Mouse (Mus musculus): ENCODE data around the gene Ddah1. TPM values are rescaled to one million over a fixed set of nuclear protein-coding genes. Genes with fewer than 3 reads are reported as not detected.
A peak's percentile ranks its signal among the peaks of the same experiment; 100 is the strongest.

Gene Ddah1
- polyA plus RNA-seq, 1 experiment from 2014 or later, result 132 TPM

DNA sequence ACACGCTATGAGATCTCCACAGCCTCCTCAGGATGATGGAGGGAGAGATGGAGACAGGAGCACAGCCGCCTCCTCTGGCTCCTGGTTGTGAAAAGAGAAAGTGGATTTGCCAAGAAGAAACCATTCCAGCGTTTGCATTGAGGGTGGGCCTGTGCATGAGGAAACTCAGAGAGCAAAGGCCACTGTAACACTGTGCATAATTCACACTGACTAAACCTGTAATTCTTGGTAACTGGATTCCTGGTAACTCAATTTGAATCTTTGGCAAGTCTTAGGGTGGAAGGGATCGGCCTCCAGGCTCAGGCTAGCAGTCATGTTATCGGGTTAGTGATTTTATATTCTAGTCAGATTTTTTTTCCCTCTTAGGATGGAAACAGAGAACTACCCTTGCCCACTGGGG is 17.4 kb downstream of the Ddah1 start:
- no peaks in the 10 kb centered on the region for H3K9me3 ChIP-seq (ENCODE audit: control insufficient read depth, low read length)
- H3K27ac ChIP-seq (ENCODE audit: low read depth, low read length), result no peak overlapping the region
- H3K27me3 ChIP-seq (replicated peaks; ENCODE audit: control insufficient read depth, insufficient read depth, low read length), result no peaks in the 10 kb centered on the region
- H3K4me1 ChIP-seq (ENCODE audit: control insufficient read depth, insufficient read depth, low read depth, low read length), result no peaks in the 10 kb centered on the region
- no peak overlapping the region for H3K4me3 ChIP-seq (ENCODE audit: low read length)
- H3K9ac ChIP-seq (ENCODE audit: low read depth, low read length), result no peak overlapping the region
- ATAC-seq, result no peak
- no peak overlapping the region for H3K4me2 ChIP-seq (ENCODE audit: low read length)
- WGBS, result 85% methylated on average over 5 of the region's 5 CpGs
- no peaks in the 10 kb centered on the region for H3K36me3 ChIP-seq (ENCODE audit: control insufficient read depth, insufficient read depth, low read length)

DNA sequence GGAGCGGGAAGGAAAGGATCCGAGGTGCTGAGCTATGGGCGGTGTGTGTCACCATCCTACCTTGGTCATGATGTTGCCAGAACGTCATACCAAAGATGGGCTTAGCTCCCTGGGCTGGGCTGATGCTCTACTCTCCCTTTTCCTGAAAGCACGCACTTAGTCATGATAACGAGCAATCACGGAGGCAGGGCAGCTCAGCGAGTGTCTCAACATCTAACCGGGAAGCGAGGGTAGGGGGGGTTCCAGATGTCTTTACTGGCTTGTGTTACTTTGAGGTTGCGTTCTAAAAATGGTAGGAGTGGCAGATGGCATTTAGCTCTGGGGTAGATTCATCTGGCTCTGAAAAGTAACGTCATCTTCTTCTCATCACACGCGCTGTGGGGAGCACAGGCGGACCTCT is 18.5 kb downstream of the Ddah1 start:
- H3K4me2 ChIP-seq (ENCODE audit: low read length), result no peak overlapping the region
- no peak for ATAC-seq
- H3K4me3 ChIP-seq (ENCODE audit: low read length), result no peak overlapping the region
- H3K27ac ChIP-seq (ENCODE audit: low read depth, low read length), result no peak overlapping the region
- no peaks in the 10 kb centered on the region for H3K36me3 ChIP-seq (ENCODE audit: control insufficient read depth, insufficient read depth, low read length)
- no peaks in the 10 kb centered on the region for H3K9me3 ChIP-seq (ENCODE audit: control insufficient read depth, low read length)
- H3K4me1 ChIP-seq (ENCODE audit: control insufficient read depth, insufficient read depth, low read depth, low read length), result no peaks in the 10 kb centered on the region
- no peaks in the 10 kb centered on the region for H3K27me3 ChIP-seq (replicated peaks; ENCODE audit: control insufficient read depth, insufficient read depth, low read length)
- WGBS, result 91% methylated on average over 15 of the region's 15 CpGs
- H3K9ac ChIP-seq (ENCODE audit: low read depth, low read length), result no peak overlapping the region

DNA sequence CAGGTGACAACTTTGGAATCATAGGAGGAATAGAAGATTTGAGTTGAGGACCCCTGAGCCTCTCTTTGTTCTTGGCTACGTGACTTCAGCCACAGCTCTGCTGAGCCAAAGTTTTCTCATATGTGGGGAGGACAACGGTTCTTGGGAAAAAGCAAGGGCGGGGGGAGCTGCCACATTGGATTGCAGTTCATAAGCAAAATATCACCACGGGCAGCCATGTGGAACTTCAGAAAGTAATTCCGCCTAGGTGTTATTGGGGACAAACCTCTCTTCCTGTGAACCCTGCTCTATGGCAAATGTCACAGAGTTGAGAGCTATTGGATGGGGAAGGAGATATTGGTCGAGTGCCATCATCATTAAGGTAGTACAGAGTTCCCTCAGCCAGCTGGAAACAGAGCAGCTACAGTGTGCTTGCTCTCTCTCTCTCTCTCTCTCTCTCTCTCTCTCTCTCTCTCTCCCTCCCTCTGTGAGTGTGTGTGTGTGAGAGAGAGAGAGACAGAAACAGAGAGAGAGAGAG is 20.0 kb downstream of the Ddah1 start:
- Histone ChIP-seq H3K9me3 (ENCODE audit: control insufficient read depth, low read length) (no peaks in the 10 kb centered on the region), H3K36me3 (ENCODE audit: control insufficient read depth, insufficient read depth, low read length) (no peaks in the 10 kb centered on the region), H3K4me2 (ENCODE audit: low read length) (no peak overlapping the region), H3K4me3 (ENCODE audit: low read length) (no peak overlapping the region), H3K9ac (ENCODE audit: low read depth, low read length) (no peak overlapping the region), H3K27me3 (replicated peaks; ENCODE audit: control insufficient read depth, insufficient read depth, low read length) (no peaks in the 10 kb centered on the region), H3K4me1 (ENCODE audit: control insufficient read depth, insufficient read depth, low read depth, low read length) (peaks cover 2% of the 10 kb centered on the region; the same call in 1 of the 2 replicates), H3K27ac (ENCODE audit: low read depth, low read length) (no peak overlapping the region)
- WGBS, result 77% methylated on average over 6 of the region's 6 CpGs
- ATAC-seq, result peak; percentile 35; the same call in 1 of the 2 replicates

DNA sequence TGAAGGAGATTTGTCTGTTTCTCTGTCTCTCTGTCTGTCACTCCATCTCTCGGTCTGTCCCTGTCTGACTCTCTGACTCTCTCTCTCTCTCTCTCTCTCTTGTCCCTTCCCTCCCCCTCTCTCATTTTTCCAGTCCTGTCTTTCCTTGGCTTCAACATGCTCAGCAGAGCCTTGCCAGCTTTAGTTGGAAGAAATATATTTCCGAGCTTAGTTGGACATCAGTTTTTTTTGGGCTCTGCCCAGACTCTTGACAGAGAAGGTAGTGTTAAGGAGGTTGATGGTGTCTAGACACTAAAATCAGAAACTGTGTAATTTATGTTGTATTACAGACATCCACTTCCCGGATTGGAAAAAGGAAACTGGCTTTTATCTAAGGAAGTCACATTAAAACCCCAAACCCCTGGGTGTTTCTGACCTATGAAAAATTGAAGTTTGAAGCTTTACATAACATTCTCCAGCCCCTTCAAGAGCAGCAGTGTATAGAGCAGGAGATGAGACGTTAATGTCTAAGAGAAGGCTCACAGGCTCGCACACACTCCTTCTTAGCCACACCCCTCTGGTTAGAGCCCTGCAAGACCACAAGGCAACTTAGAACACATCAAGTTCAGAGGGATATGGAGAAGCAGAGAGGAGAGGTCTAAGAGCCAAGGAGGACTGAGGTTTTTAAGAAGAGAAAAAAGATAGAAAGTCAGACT is 21.0 kb downstream of the Ddah1 start:
- H3K36me3 ChIP-seq (ENCODE audit: control insufficient read depth, insufficient read depth, low read length), result no peaks in the 10 kb centered on the region
- H3K27ac ChIP-seq (ENCODE audit: low read depth, low read length), result no peak overlapping the region
- H3K9ac ChIP-seq (ENCODE audit: low read depth, low read length), result no peak overlapping the region
- no peak overlapping the region for H3K4me3 ChIP-seq (ENCODE audit: low read length)
- no peaks in the 10 kb centered on the region for H3K9me3 ChIP-seq (ENCODE audit: control insufficient read depth, low read length)
- no peak for ATAC-seq
- H3K4me2 ChIP-seq (ENCODE audit: low read length), result no peak overlapping the region
- peaks cover 2% of the 10 kb centered on the region; the same call in 1 of the 2 replicates for H3K4me1 ChIP-seq (ENCODE audit: control insufficient read depth, insufficient read depth, low read depth, low read length)
- H3K27me3 ChIP-seq (replicated peaks; ENCODE audit: control insufficient read depth, insufficient read depth, low read length), result no peaks in the 10 kb centered on the region
- WGBS, result 57% methylated on average over 5 of the region's 5 CpGs

DNA sequence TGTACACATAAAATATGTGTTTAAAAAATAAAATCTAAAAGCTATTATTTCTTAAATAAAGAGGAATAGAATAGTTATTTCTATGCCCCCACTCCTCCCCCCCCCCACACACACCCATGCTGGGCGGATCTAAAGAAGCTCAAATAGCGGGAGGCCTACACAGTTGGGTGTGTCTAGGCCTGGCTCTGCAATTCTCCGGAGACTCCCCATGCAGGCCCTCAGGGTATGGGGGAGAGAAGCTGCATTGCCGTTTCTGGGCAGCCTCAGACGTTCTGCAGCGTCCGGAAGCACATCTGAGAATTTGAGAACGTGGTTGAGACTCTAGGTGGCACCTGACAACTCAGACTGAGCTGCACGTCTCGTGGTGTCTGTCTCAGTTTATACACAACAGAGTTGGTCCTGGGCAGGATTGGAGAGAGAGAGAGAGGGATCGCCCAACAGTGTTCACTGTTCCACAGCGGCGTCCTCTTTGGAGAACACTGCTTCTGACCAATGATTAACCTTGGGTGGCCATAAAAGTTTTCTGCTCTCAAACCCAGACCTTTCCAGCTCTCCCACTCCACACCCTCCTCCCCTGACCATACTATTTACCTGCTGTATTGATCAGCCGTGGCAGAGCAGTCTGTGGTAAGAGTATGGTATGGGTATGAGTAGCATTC is 22.4 kb downstream of the Ddah1 start:
- Histone ChIP-seq H3K4me3 (ENCODE audit: low read length) (no peak overlapping the region), H3K36me3 (ENCODE audit: control insufficient read depth, insufficient read depth, low read length) (no peaks in the 10 kb centered on the region), H3K27ac (ENCODE audit: low read depth, low read length) (no peak overlapping the region), H3K4me1 (ENCODE audit: control insufficient read depth, insufficient read depth, low read depth, low read length) (peaks cover 2% of the 10 kb centered on the region; the same call in 1 of the 2 replicates), H3K27me3 (replicated peaks; ENCODE audit: control insufficient read depth, insufficient read depth, low read length) (no peaks in the 10 kb centered on the region), H3K4me2 (ENCODE audit: low read length) (no peak overlapping the region), H3K9ac (ENCODE audit: low read depth, low read length) (no peak overlapping the region), H3K9me3 (ENCODE audit: control insufficient read depth, low read length) (no peaks in the 10 kb centered on the region)
- no peak; the same call in 1 of the 2 replicates for ATAC-seq
- 68% methylated on average over 14 of the region's 14 CpGs for WGBS

DNA sequence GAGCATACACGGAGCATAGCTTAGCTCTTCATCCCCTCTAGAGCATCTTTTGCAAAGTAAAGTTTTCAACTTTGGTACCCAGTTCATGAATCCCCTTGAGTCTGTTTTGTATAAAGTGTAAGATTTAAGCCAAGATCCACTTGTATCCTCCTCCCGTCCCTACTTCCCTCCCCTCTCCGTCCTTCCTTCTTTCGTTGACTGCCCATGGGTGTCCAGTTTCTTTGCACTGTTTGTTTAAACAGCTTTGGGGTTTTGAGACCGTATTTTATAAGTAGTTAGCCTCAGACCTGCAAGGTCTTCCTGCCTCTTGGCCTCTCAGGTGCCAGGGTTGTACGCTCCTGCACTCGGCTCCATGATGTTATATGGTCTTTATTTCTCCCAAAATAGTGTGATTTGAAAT is 26.8 kb downstream of the Ddah1 start:
- WGBS, result 86% methylated on average over 7 of the region's 7 CpGs
- Histone ChIP-seq H3K27ac (ENCODE audit: low read depth, low read length) (no peak overlapping the region), H3K27me3 (replicated peaks; ENCODE audit: control insufficient read depth, insufficient read depth, low read length) (no peaks in the 10 kb centered on the region), H3K9ac (ENCODE audit: low read depth, low read length) (no peak overlapping the region), H3K4me1 (ENCODE audit: control insufficient read depth, insufficient read depth, low read depth, low read length) (peaks cover 2% of the 10 kb centered on the region; the same call in 1 of the 2 replicates), H3K9me3 (ENCODE audit: control insufficient read depth, low read length) (no peaks in the 10 kb centered on the region), H3K4me3 (ENCODE audit: low read length) (no peak overlapping the region), H3K4me2 (ENCODE audit: low read length) (no peak overlapping the region), H3K36me3 (ENCODE audit: control insufficient read depth, insufficient read depth, low read length) (no peaks in the 10 kb centered on the region)
- no peak for ATAC-seq

DNA sequence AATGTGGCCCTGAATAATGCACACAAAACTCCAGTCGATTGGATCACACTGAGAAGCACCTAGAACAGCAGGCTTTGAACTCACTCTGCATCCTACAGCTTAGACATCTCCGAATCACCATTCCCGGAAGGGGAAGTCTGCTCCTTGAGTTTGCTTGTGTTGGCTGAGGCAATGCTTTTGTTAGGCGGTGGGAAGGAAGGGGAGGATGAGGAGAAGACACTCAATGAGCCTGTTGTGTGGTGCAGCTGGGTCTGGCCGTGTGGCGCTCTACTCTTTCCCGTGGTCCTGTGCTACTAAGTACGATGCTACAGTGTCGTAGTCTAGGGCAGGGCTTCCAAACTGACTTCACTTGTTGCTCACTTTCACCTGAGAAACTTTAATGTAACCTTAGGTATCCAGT is 28.8 kb downstream of the Ddah1 start:
- Histone ChIP-seq H3K4me1 (ENCODE audit: control insufficient read depth, insufficient read depth, low read depth, low read length) (peaks cover 7% of the 10 kb centered on the region; the same call in 1 of the 2 replicates), H3K4me2 (ENCODE audit: low read length) (no peak overlapping the region), H3K4me3 (ENCODE audit: low read length) (no peak overlapping the region), H3K9ac (ENCODE audit: low read depth, low read length) (no peak overlapping the region), H3K9me3 (ENCODE audit: control insufficient read depth, low read length) (no peaks in the 10 kb centered on the region), H3K36me3 (ENCODE audit: control insufficient read depth, insufficient read depth, low read length) (no peaks in the 10 kb centered on the region), H3K27me3 (replicated peaks; ENCODE audit: control insufficient read depth, insufficient read depth, low read length) (no peaks in the 10 kb centered on the region), H3K27ac (ENCODE audit: low read depth, low read length) (no peak overlapping the region)
- 86% methylated on average over 9 of the region's 9 CpGs for WGBS
- no peak for ATAC-seq

DNA sequence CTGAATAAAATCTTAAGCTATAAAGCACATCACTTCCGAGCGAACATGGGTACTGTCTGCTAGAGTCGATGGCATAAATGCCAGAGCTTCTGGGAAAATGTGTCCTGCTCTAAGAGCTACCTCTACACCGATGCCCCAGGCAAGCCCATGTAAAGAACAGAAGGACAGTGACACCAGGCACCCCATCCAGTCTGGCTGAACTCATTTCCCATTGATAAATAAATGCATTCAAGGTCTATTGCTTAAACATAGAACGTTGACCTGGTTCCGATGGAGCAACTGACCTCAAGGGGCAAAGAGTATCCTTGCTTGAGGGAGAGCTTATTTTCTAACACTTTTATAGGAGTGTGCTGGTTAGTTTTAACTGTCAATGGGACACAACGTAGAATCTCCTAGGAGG is 30.6 kb downstream of the Ddah1 start:
- Histone ChIP-seq H3K4me1 (ENCODE audit: control insufficient read depth, insufficient read depth, low read depth, low read length) (peaks cover 5% of the 10 kb centered on the region; the same call in 1 of the 2 replicates), H3K36me3 (ENCODE audit: control insufficient read depth, insufficient read depth, low read length) (no peaks in the 10 kb centered on the region), H3K9ac (ENCODE audit: low read depth, low read length) (no peak overlapping the region), H3K4me2 (ENCODE audit: low read length) (no peak overlapping the region), H3K27me3 (replicated peaks; ENCODE audit: control insufficient read depth, insufficient read depth, low read length) (no peaks in the 10 kb centered on the region), H3K4me3 (ENCODE audit: low read length) (no peak overlapping the region), H3K9me3 (ENCODE audit: control insufficient read depth, low read length) (no peaks in the 10 kb centered on the region), H3K27ac (ENCODE audit: low read depth, low read length) (no peak overlapping the region)
- ATAC-seq, result no peak
- WGBS, result 94% methylated on average over 7 of the region's 7 CpGs

DNA sequence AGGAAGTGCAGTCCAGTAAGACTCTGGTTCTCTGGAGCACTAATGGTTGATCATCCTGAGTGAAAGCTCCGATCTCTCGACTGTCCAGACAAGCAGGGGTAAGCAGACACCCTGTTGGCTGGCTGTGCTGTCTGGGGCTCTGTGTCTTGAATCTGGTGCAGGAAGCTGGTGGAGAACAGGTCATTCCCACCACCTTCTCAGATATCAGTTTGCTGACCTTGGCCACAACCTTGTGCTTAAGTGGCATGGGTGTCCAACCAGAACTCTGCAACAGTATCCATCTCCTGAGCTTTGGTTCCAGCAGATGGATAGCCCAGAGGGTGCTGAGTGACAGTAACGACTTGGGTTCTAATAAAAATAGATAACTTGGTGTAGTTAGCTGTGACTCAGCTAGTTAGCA is 31.8 kb downstream of the Ddah1 start:
- no peak for ATAC-seq
- H3K4me3 ChIP-seq (ENCODE audit: low read length), result no peak overlapping the region
- 88% methylated on average over 3 of the region's 3 CpGs for WGBS

More for the DNA sequence above, 31.8 kb downstream of the Ddah1 start:
- Histone ChIP-seq H3K27me3 (replicated peaks; ENCODE audit: control insufficient read depth, insufficient read depth, low read length) (no peaks in the 10 kb centered on the region), H3K9me3 (ENCODE audit: control insufficient read depth, low read length) (no peaks in the 10 kb centered on the region), H3K4me1 (ENCODE audit: control insufficient read depth, insufficient read depth, low read depth, low read length) (peaks cover 5% of the 10 kb centered on the region; the same call in 1 of the 2 replicates), H3K36me3 (ENCODE audit: control insufficient read depth, insufficient read depth, low read length) (no peaks in the 10 kb centered on the region), H3K27ac (ENCODE audit: low read depth, low read length) (no peak overlapping the region), H3K4me2 (ENCODE audit: low read length) (no peak overlapping the region), H3K9ac (ENCODE audit: low read depth, low read length) (no peak overlapping the region)

Data from hindbrain, embryonic 16.5 days (tissue).